In the genomic region with DNA sequence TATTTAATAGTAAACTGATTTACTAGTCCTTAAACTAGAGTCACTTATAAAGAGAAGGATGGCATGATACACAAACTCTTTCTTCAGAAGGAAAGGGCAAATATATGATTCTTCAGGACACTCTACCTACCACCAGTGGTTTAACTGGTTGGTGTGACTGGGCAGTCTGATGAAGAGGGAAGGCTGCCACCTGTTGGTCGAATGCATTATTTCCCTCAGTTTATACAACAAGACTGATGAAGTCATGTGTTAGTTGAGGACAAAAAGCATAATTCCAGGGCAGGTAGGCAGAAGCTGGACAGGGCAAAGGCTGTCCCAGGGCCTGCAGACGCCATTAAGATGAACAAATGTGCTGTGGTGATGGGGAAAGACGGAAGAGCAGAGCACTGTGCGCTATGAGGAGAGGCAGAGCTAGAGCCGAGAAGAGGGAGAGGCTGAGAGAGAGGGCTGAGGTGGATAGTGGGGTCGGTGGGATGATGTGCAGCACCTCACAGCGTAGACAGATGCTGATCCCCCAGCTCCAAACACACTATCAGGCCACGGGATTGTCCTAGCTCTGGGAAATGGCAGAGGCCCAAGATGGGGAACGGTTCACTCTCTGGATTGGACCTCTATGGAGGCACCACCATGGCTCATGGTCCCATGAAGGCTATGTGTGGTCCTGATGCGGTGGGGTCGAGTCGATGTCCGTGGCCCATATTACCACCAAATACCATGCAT, we compare ENCODE assay signal across 9 mouse cellular contexts. TPM values are rescaled to one million over a fixed set of nuclear protein-coding genes. Genes with fewer than 3 reads are reported as not detected.
DNase-seq lines count a peak whose midpoint lies in the region; ATAC-seq and TF ChIP-seq lines count a peak whose summit lies in the region.
"Had no signal": no experiment of that assay in that cellular context is flagged by ENCODE, and none has a peak within 500 bp of the region (broad histone marks: within the 10 kb centered on the region; RNA-seq: fewer than 3 reads in every experiment).

No protein-coding gene starts in this region.

- DNase-seq in layer of hippocampus, adult 11-12 months (ENCODE audit: low spot score): peak; percentile 83
- DNase-seq in layer of hippocampus, postnatal 36 days: no peak
- DNase-seq in G1E (ENCODE audit: low spot score): peak; percentile 32
- DNase-seq in cerebellum, adult 11-12 months: peak; percentile 24
- DNase-seq in left cerebral cortex, postnatal 25 days (ENCODE audit: low spot score in 2 of 2): peak; percentile 66 to 72
- peak; percentile 40 for DNase-seq in retina, adult 2 months (ENCODE audit: low read depth, low spot score)

- peaks cover 17% of the 10 kb centered on the region for H3K36me3 ChIP-seq in G1E (replicated peaks)
- H3K36me3 ChIP-seq: midbrain, embryonic 12.5 days had no signal

- H3K4me3 ChIP-seq in G1E (ENCODE audit: low read depth, low read length): no peak overlapping the region
- H3K4me3 ChIP-seq: midbrain, embryonic 12.5 days had no signal

- ATAC-seq in G1E (ENCODE audit: extremely low read depth, insufficient number of reproducible peaks, low FRiP score, poor library complexity, severe bottlenecking): peak; percentile 35; the same call in 1 of the 2 replicates
- ATAC-seq in granulocyte monocyte progenitor cell, adult 5-6 weeks (replicated peaks; ENCODE audit: poor library complexity, severe bottlenecking): peak; percentile 29
- ATAC-seq in inflammation-experienced regulatory T-cells, adult 6 months: no peak

- peak; percentile 60; the same call in 1 of the 2 replicates for TF ChIP-seq CTCF in G1E (IDR thresholded peaks at IDR 0.05; ENCODE audit: low read depth, low read length)

- H3K27me3 ChIP-seq in G1E (ENCODE audit: insufficient read depth, low read length): peaks cover 5% of the 10 kb centered on the region; the same call in 1 of the 2 replicates

- peaks cover 42% of the 10 kb centered on the region for H3K4me1 ChIP-seq in G1E (ENCODE audit: insufficient read depth, low read depth, low read length)

- intact Hi-C loops in left cerebral cortex, postnatal 25 days (cut with DNase I): no loop called here

- H3K9me3 ChIP-seq in G1E (replicated peaks): no peaks in the 10 kb centered on the region
- H3K9me3 ChIP-seq: midbrain, embryonic 12.5 days had no signal

RNA-seq across cellular contexts. Expression of a gene that starts 2.3 kb away (rescaled TPM):
- total RNA-seq in layer of hippocampus, postnatal 36 days (2021): 1 to 10 TPM; 2.5 to 2.8 TPM
- 3.5 and 6.8 TPM in 2 replicates for total RNA-seq in G1E (2014; fragmentation: Nextera tagmentation)
- 3.5 and 4.7 TPM in 2 replicates for total RNA-seq in G1E (2017)
- 1.1 and 1.6 TPM in 2 replicates for polyA plus RNA-seq in G1E (2012)
- 4.8 and 6.2 TPM in 2 replicates for total RNA-seq in granulocyte monocyte progenitor cell, adult 5-6 weeks (2014; fragmentation: Nextera tagmentation)
- total RNA-seq in granulocyte monocyte progenitor cell, adult 5-6 weeks (2017): 2.7 and 4.9 TPM in 2 replicates
- 1 to 10 TPM; 5.6 to 8.7 TPM for total RNA-seq in left cerebral cortex, postnatal 25 days (2021)
- polyA plus RNA-seq in inflammation-experienced regulatory T-cells, adult 6 months (2017; shearing (Covaris generic)): 10 to 100 TPM; 51.7 to 69.8 (median 67.4) TPM

RNA-seq across cellular contexts. Expression of a gene that starts 43.3 kb away (rescaled TPM):
- 10 to 100 TPM; 46.1 to 52.7 TPM for total RNA-seq in layer of hippocampus, postnatal 36 days (2021)
- total RNA-seq in G1E (2014; fragmentation: Nextera tagmentation) (73.9 and 74.8 TPM in 2 replicates), G1E (2017) (39.4 and 41.1 TPM in 2 replicates)
- polyA plus RNA-seq in G1E (2012): 22.7 and 24.2 TPM in 2 replicates
- total RNA-seq in granulocyte monocyte progenitor cell, adult 5-6 weeks (2014; fragmentation: Nextera tagmentation): 17.0 and 21.9 TPM in 2 replicates
- 10.0 and 12.5 TPM in 2 replicates for total RNA-seq in granulocyte monocyte progenitor cell, adult 5-6 weeks (2017)
- total RNA-seq in left cerebral cortex, postnatal 25 days (2021): 10 to 100 TPM; 28.0 to 31.3 TPM
- 10 to 100 TPM; 10.9 to 19.9 (median 14.6) TPM for polyA plus RNA-seq in inflammation-experienced regulatory T-cells, adult 6 months (2017; shearing (Covaris generic))

Comparison
In these comparisons a context has a peak if more than half of its experiments do, and no peak if none do; other contexts are left out.
1. DNase-seq: peak in layer of hippocampus, adult 11-12 months (single experiment), G1E (single experiment), cerebellum, adult 11-12 months (single experiment), left cerebral cortex, postnatal 25 days (2 of 2) and retina, adult 2 months (single experiment); none in layer of hippocampus, postnatal 36 days (0 of 2).